Mouse (Mus musculus) lung, adult 2 months (tissue): ENCODE measurements at regions not wholly inside any gene's neighbourhood (a gene's known extent, or its start where the extent isn't known, plus 50 kb on each side); places are given as distances from the start of the nearest gene placed in this dataset.

Source experiments
- CTCF ChIP-seq: fragments of 200-500 bp; IDR thresholded peaks from 2 replicates; pipeline ENCODE4 v1.5.1; 2011; ENCODE audit warnings: mild to moderate bottlenecking, low read length, control low read depth; ENCODE audit not compliant: insufficient read depth
- POLR2A ChIP-seq: fragments of 200-500 bp; IDR thresholded peaks from 2 replicates; pipeline ENCODE4 v1.6.1; 2011; ENCODE audit warnings: low read depth, mild to moderate bottlenecking, control low read depth, low read length, borderline replicate concordance; ENCODE audit errors: extremely low read depth

GRCm38 (mm10) chr1:184532488-184533055 lies 199.8 kb downstream of the Hlx start:
- TF ChIP-seq POLR2A (no peak), CTCF (no peak)
